Mouse (Mus musculus) layer of hippocampus, postnatal 36 days (tissue): ENCODE data around the gene Ccnf. TPM values are rescaled to one million over a fixed set of nuclear protein-coding genes. Genes with fewer than 3 reads are reported as not detected.
A peak's percentile ranks its signal among the peaks of the same experiment; 100 is the strongest.

Source experiments
- DNase-seq, 2 experiments: peaks; one replicate each; pipeline ENCODE4 v3.0.0; 2022
- total RNA-seq, 2 experiments: library from RNA; stranded (reverse); gene quantifications; 2 replicates each; pipeline ENCODE4 v1.2.3; 2021

The Ccnf gene
- 1 to 10 TPM; 4.9 to 6.1 TPM for total RNA-seq

GRCm38 (mm10) chr17:24251320-24252069 lies at the start of gene Ccnf:
Gene Ccnf, minus strand, starts transcription at chr17:24251484.
- peak; percentile 96 for DNase-seq

- no peak for DNase-seq
Measured at GRCm38 (mm10) chr17:24300651-24301050, 49.4 kb upstream of the Ccnf start.

- no peak for DNase-seq
Measured at GRCm38 (mm10) chr17:24289338-24289737, 38.1 kb upstream of the Ccnf start.

GRCm38 (mm10) chr17:24288477-24288876 lies 37.2 kb upstream of the Ccnf start:
- DNase-seq: no peak

- DNase-seq: no peak
Measured at GRCm38 (mm10) chr17:24285680-24286079, 34.4 kb upstream of the Ccnf start.

- no peak for DNase-seq
Measured at GRCm38 (mm10) chr17:24283266-24283818, 32.1 kb upstream of the Ccnf start.

- DNase-seq: no peak
Measured at GRCm38 (mm10) chr17:24282637-24283036, 31.4 kb upstream of the Ccnf start.

- no peak for DNase-seq
Measured at GRCm38 (mm10) chr17:24279907-24280306, 28.6 kb upstream of the Ccnf start.

GRCm38 (mm10) chr17:24267133-24267532 lies 15.8 kb upstream of the Ccnf start:
- no peak for DNase-seq

GRCm38 (mm10) chr17:24264766-24265165 lies 13.5 kb upstream of the Ccnf start:
- DNase-seq: no peak

GRCm38 (mm10) chr17:24260516-24260915 lies 9.2 kb upstream of the Ccnf start:
- DNase-seq: no peak

- DNase-seq: no peak
Measured at GRCm38 (mm10) chr17:24259702-24260101, 8.4 kb upstream of the Ccnf start.

GRCm38 (mm10) chr17:24258981-24259380 lies 7.7 kb upstream of the Ccnf start:
- no peak for DNase-seq

- DNase-seq: no peak
Measured at GRCm38 (mm10) chr17:24252329-24252728, 1.0 kb upstream of the Ccnf start.

- DNase-seq: no peak
Measured at GRCm38 (mm10) chr17:24250988-24251319, 330 bp downstream of the Ccnf start.

- DNase-seq: no peak
Measured at GRCm38 (mm10) chr17:24248641-24249040, 2.6 kb downstream of the Ccnf start.

- no peak for DNase-seq
Measured at GRCm38 (mm10) chr17:24244061-24244460, 7.2 kb downstream of the Ccnf start.

GRCm38 (mm10) chr17:24243311-24243969 lies 7.8 kb downstream of the Ccnf start:
- DNase-seq: no peak

- no peak for DNase-seq
Measured at GRCm38 (mm10) chr17:24236921-24237320, 14.4 kb downstream of the Ccnf start.

GRCm38 (mm10) chr17:24236479-24236878 lies 14.8 kb downstream of the Ccnf start:
- no peak for DNase-seq

GRCm38 (mm10) chr17:24227941-24228340 lies 23.3 kb downstream of the Ccnf start:
- no peak for DNase-seq

- DNase-seq: no peak
Measured at GRCm38 (mm10) chr17:24226721-24227120, 24.6 kb downstream of the Ccnf start.

- no peak for DNase-seq
Measured at GRCm38 (mm10) chr17:24225851-24226250, 25.4 kb downstream of the Ccnf start.

- DNase-seq: no peak
Measured at GRCm38 (mm10) chr17:24224741-24225140, 26.5 kb downstream of the Ccnf start.
